Mouse (Mus musculus) retina, postnatal 1 day (tissue): ENCODE measurements around the gene St8sia6.
A peak's percentile ranks its signal among the peaks of the same experiment; 100 is the strongest.
"Not testable (repeated sequence)": the region's sequence is repeated elsewhere in the genome, so short reads cannot be mapped to it uniquely, and the experiment has no call there.

Experiments used
- DNase-seq: peaks from one replicate; pipeline ENCODE4 v3.0.0-alpha.2; 2012

Gene St8sia6

DNA sequence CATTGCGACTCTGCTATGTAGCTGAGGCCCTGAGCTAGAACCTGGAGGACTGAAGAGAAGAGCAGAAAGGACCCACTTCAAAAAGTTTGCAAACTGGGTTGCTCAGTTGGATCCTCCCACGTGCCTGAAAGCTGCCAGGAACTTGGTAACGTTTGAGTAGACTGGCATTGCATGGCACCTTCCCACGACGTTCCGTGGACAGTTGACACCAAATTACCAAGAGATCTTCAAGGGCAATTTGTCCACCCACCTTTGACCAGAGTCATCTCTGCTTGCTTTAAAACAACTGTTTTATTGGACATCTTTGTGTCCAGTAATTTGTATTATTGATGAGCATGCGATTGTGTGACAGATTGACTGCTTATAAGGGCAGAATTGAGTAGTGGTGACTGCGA, at the start of gene St8sia6:
Gene St8sia6 (minus strand): TSS at position 96 of the 395 bp plus-strand sequence.
- DNase-seq = no peak

GRCm38 (mm10) chr2:13836310-13836709, 42.4 kb upstream of the St8sia6 start:
- no peak for DNase-seq

DNA sequence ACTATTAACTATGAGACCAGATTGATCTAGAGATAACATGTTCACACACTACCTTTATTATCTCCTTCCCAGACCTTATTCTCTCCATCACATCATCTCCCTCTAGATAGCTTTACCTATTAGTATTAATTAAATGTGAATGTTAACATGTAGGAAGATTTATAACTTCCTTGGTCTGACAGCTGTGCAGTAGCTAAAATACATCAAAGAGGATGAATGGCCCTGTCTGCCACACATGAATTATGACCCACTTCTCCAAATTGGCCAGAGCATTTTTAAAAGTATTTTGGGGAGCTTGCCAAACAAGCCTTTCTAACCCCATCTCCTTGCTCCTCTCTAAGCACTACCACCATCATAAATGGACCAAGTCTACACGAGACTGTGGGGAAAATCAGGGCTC, 41.1 kb upstream of the St8sia6 start:
- no peak for DNase-seq

DNA sequence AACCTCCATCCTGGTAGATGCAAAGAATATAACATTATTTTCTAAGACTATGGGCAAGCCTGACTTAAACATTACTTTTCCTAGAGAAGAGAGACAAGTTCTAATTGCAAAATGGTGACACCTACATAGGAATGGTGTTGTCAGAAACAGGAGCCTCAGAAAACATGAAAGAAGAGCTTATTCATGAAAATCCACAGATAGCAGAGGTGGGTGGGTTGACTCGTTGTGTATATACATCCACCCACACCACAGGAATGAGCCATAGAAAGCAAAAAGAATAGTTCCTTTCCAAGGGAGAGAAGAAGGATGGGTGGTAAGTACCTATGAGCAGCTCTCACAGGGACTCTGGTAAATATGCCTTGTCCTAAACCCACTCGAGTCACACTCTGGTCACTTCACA, 22.8 kb upstream of the St8sia6 start:
- no peak for DNase-seq

DNA sequence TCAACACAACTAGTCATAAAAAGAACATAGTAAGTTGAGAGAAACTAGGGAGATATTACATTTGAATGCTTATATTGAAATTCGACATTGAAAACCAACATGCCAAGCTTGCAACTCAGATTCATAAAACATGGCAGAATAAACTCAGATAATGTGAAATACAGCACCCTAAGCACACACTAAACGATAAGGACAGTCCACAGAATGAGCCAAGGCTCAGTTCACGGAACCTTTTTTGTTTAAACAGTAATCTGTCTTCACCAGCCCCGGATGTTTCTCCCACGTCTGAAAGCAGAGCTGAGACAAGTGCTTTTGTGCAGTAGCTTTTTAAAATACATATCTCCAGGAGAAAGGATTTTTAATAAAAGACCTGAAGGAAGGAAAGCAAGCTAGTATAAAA, 14.7 kb upstream of the St8sia6 start:
- no peak for DNase-seq

DNA sequence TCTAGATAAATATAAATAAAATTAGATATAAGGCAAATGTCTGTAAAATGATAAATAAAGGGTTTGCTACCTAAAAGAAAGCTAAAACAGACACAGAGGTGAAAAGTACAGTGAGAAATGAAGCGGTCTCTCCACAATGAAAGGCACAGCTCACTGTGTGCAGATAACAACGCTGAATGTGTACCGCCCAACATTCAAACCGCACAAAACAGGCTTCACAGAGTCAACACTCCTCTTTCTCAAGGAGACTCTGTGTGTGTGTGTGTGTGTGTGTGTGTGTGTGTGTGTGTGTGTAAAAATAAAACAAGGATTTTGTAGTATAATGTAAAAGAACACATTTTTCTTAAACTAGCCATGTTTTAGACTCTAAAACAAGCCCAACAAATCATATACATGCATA, 14.1 kb upstream of the St8sia6 start:
- no peak for DNase-seq

GRCm38 (mm10) chr2:13806120-13806519, 12.3 kb upstream of the St8sia6 start:
- DNase-seq = no peak

DNA sequence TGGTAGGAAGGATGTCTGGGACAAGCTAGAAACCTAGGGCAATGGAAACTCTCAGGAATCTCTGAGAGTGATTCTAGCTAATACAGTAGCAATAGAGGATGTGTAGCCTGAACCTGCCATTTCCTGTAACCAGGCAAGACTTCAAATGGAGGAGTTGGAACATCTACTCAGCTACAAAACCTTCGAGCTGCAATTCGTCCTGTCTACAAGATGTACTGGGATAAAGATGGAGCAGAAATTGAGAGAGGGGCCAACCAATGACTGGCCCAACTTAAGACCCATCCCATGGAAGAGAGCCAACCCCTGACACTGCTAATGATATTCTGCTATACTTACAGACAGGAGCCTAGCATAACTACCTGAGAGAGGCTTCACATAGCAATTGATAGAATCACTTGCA, 6.8 kb upstream of the St8sia6 start:
- DNase-seq = no peak

DNA sequence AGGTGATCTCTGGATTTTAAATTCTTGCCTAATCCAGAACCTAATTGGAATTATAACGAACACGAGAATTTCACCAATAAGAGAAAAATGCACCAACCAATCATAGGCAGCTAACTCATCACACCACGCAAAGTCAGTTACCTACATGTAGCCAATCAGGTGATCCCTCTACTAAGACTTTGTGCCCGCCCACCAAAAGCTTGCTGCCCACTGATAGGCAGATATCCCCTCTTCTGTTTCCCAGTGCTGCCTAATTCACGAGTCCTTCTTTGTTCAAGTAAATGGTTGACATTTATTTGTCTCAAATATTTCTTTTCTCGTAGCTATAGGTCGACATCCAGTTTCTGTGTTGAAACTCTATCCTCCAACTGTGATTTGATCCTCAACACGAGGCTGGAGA, 582 bp upstream of the St8sia6 start:
- no peak for DNase-seq

- DNase-seq = peak; percentile 67
Observed at GRCm38 (mm10) chr2:13793054-13793968, 553 bp downstream of the St8sia6 start.

DNA sequence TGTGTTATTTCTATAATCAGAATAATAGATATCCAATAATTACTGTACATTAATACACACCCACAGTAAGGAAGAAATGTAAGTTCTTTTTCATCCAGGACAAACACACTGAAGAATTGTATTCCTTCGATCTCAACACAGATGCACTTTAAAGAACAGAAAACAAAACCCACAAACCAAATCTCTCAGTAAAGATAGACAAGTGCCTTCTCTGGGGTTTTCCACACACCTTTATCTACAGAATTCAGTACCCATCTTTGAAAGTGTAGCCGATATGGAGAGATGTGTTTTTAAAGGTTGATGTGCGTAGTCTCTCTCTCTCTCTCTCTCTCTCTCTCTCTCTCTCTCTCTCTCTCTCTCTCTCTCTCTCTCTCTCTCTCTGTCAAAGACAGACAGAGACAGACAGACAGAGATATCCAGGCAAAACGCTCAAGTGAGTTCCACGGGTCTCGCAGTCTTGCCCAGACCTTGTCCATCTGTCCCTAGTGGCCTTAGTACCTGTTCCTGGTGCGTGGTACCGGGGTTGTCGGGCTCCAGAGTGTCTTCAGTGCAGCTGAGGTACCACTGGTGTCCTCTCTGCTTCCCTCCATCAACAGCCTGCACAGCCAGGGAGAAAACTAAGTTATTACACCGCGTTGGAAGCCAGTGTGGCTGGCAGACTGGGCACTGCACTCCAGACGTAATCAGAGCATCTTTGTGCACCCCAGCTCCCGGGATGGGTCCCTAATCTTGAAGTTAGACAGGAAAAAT, 1.4 kb downstream of the St8sia6 start:
- DNase-seq = no peak

DNA sequence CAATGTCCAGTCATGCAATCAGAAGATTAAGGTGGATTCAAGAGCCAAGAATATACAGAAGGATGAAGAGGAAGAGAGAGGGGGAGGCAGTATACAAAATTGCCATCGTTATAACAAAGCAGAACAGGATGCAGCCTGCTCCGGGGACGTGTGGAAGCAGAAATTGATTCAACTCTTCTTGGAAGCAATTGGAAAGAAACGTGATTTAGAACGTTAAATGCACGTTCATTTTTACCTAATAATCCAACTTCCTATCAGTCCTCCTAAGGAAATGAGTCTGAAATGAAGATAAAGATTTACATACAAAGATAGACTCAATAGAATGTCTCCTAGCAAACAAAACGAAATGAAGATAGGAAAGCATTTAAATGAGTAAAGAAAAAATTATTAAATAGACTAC, 2.3 kb downstream of the St8sia6 start:
- no peak for DNase-seq

DNA sequence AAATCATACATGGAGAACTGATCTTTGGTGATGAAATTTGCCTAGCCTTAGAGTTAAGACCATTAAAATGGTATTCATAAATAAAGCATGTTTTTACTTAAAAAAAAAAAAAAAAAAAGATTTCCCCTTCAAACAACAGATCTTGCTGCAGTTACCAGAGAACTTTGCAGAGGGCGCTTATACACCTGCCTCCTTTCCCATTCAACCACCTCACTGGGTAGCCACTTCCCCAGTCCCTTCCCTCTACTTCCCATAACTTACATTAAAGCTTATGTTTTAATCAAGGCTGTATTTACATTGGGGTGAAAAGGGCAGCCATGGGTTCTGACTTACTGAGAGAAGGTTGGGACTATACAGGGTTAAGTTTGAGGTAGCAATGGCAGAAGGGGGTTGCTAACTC, 4.5 kb downstream of the St8sia6 start:
- no peak for DNase-seq

GRCm38 (mm10) chr2:13786577-13787168, 7.2 kb downstream of the St8sia6 start:
- DNase-seq = no peak

DNA sequence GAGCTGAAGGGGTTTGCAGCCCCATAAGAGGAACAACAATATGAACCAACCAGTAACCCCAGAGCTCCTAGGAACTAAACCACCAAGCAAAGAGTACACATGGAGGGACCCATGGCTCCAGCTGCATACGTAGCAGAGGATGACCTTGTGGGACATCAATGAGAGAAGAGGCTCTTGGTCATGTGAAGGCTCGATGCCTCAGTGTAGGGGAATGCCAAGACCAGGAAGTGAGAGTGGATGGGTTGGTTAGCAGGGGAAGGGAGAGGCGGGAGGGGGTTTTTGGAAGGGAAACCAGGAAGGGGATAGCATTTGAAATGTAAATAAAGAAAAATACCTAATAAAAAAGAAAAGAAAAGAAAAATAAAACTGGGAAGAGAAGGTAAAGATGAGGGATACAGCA, 7.9 kb downstream of the St8sia6 start:
- DNase-seq = not testable (repeated sequence)

GRCm38 (mm10) chr2:13785247-13785646, 8.6 kb downstream of the St8sia6 start:
- DNase-seq = no peak

DNA sequence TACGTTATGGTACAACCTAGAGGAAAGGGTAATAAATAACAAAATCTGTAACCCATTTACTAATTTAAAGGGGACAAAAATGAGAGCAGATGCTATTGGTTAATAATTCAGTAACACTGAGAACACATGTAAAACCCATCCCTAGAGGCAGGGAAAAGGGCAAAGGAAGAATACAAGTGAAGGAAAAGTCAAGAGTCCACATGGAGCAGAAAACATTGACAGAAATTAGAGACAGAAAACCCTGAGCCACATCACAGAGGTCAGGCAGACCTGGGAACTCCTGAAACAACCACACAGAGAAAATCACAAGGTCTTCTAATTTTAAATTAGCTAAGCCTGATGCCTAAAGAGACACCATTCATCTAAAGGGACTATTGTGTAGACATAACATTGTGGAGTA, 9.4 kb downstream of the St8sia6 start:
- DNase-seq = no peak

DNA sequence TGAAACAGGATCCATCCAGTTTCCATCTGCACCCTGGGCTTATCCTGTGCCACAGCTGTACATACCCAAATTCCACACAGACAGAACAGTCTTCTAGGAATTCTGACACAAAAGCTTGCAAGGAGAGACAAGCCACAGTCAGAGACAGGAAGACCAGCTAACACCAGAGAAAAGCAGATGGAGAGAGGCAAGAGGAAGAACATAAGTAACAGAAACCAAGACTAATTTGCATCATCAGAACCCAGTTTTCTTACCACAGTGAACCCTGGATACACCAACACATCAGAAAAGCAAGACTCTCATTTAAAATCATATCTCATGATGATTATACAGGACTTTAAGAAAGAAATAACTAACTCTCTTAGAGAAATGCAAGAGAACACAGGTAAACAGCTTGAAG, 16.8 kb downstream of the St8sia6 start:
- no peak for DNase-seq

DNA sequence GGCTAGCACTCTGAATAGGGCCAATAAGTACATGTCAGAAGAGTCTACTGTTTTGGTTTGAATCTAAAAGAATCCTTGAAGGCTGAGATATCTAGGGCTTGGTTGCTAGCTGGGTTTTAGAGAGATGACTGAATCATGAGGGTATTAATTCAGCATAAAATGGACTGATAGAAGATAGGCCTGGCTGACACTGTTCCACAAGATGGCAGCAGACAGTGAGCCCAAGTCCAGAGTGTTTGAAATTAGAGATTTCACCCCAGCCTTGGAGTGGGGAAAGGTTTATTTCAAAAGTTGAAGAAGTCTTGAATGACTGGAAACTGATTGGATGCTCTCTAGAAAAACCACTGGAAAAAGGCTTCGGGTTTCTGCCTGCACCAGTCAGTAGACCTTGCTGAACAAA, 17.4 kb downstream of the St8sia6 start:
- DNase-seq = no peak

DNA sequence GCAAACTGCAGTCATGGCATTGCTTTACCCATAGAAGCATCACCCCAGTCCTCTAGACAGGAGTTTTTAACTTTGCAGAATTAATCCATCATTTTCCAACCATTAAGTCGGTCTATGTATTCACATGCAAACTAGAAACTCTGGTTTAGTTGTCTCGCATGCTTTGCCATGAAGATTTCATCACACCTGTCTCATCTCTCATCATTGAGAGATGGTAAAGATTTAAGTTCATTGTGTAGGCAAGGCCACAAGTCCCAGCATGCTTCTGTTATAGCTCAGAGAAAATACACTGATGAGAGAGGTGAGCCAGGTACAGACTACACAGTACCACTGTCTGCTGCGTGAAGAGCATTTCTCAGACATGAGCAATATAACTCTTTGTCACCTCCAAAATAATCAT, 18.8 kb downstream of the St8sia6 start:
- DNase-seq = no peak

- DNase-seq = no peak
Observed at GRCm38 (mm10) chr2:13768524-13768923, 25.3 kb downstream of the St8sia6 start.

- DNase-seq = no peak
Observed at GRCm38 (mm10) chr2:13767532-13768411, 26.1 kb downstream of the St8sia6 start.

- DNase-seq = no peak
Observed at GRCm38 (mm10) chr2:13760366-13760765, 33.5 kb downstream of the St8sia6 start.
